Mouse (Mus musculus) lung, embryonic 16.5 days (tissue): ENCODE results near the gene Acadsb. TPM values are rescaled to one million over a fixed set of nuclear protein-coding genes. Genes with fewer than 3 reads are reported as not detected.

Source experiments
- ATAC-seq: fragments of 200-750 bp; cut with Nextera tagmentation; 2 replicates; pipeline ENCODE4 v1.8.0; 2017; ENCODE audit warnings: low read depth, mild to moderate bottlenecking, moderate library complexity
- H3K27ac ChIP-seq: fragments of 300-500 bp; sonication (generic); 2 replicates; pipeline ENCODE4 v1.5.1; 2014; ENCODE audit warnings: mild to moderate bottlenecking, control low read depth, low read length
- H3K27me3 ChIP-seq: fragments of 300-500 bp; sonication (generic); 2 replicates; pipeline ENCODE4 v1.6.1; 2014; ENCODE audit warnings: low read depth, low read length, mixed read lengths; ENCODE audit not compliant: control insufficient read depth, insufficient read depth
- H3K36me3 ChIP-seq: fragments of 300-500 bp; sonication (generic); 2 replicates; pipeline ENCODE4 v1.6.1; 2014; ENCODE audit warnings: low read length; ENCODE audit not compliant: control insufficient read depth, insufficient read depth
- H3K4me1 ChIP-seq: fragments of 300-500 bp; sonication (generic); replicated peaks from 2 replicates; pipeline ENCODE4 v1.6.1; 2014; ENCODE audit warnings: low read length, mixed read lengths; ENCODE audit not compliant: control insufficient read depth, insufficient read depth
- H3K4me2 ChIP-seq: fragments of 300-500 bp; sonication (generic); 2 replicates; pipeline ENCODE4 v1.6.1; 2014; ENCODE audit warnings: low read depth, low read length, control low read depth
- H3K4me3 ChIP-seq: fragments of 300-500 bp; sonication (generic); 2 replicates; pipeline ENCODE4 v1.5.1; 2014; ENCODE audit warnings: mild to moderate bottlenecking, low read length, control low read depth
- H3K9ac ChIP-seq: fragments of 300-500 bp; sonication (generic); 2 replicates; pipeline ENCODE4 v1.6.1; 2014; ENCODE audit warnings: low read length, control low read depth
- H3K9me3 ChIP-seq: fragments of 300-500 bp; sonication (generic); 2 replicates; pipeline ENCODE4 v1.6.1; 2016; ENCODE audit warnings: low read length; ENCODE audit not compliant: control insufficient read depth
- WGBS: fragments of 180-500 bp; shearing (Covaris S2); extraction: QIAGEN DNeasy Blood & Tissue Kit; methylation state at CpG from one replicate; pipeline ENCODE4 v1.1.7; 2014; 5-methylcytosine and 5-hydroxymethylcytosine counted together
- polyA plus RNA-seq: library from polyadenylated mRNA; unstranded; fragments of >200 nt; fragmentation: Nextera tagmentation; extraction: Ambion mirVana; gene quantifications from 2 replicates; pipeline ENCODE4 v1.2.1, GENCODE M21; 2015

The Acadsb gene
- polyA plus RNA-seq, 1 experiment from 2014 or later, result 207 TPM

DNA sequence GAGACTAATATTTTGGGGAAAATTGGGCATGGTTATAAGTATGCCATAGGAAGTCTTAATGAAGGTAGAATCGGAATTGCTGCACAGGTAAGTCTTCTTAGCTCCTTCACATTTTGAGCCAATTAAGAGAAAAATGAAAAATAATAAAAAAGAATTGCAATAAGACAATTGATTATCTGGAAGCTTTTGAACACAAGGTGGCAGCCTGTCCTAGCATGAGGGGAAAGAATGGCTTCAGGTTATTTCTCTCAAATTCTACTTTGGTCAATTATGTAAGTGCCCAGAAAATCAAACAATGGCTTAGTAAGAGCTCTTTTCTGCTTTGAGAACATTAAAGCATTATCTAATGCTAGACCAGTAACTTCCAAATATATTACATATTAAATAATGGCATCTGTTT, 23.9 kb downstream of the Acadsb start:
- WGBS, result 84% methylated on average over 1 of the region's 1 CpGs
- peaks cover 25% of the 10 kb centered on the region for H3K36me3 ChIP-seq

DNA sequence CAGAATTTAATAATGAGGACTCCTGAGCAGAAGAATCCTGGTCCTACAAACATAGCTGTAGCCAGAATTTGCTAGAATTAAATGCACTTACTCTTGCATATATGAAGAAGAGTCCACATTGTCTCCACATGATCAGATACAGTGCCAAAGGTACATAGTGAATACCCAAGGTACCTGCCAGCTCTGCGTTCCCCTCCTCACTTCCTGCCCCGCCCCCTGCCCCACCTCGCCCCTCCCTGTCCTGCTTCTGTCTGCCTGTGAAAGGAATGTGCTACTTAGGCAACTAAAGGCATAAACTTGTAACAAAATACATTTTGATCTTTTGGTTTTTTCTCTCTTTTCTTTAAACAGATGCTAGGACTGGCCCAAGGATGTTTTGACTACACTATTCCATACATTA, 26.6 kb downstream of the Acadsb start:
- H3K4me3 ChIP-seq, result no peak overlapping the region
- H3K9me3 ChIP-seq, result no peaks in the 10 kb centered on the region
- 49% methylated on average over 3 of the region's 3 CpGs for WGBS

More for the DNA sequence above, 23.9 kb downstream of the Acadsb start:
- no peaks in the 10 kb centered on the region for H3K9me3 ChIP-seq
- H3K4me3 ChIP-seq, result no peak overlapping the region
- H3K27me3 ChIP-seq, result no peaks in the 10 kb centered on the region
- no peak overlapping the region for H3K9ac ChIP-seq
- H3K4me2 ChIP-seq, result no peak overlapping the region
- H3K27ac ChIP-seq, result no peak overlapping the region
- no peak for ATAC-seq
- no peaks in the 10 kb centered on the region for H3K4me1 ChIP-seq

DNA sequence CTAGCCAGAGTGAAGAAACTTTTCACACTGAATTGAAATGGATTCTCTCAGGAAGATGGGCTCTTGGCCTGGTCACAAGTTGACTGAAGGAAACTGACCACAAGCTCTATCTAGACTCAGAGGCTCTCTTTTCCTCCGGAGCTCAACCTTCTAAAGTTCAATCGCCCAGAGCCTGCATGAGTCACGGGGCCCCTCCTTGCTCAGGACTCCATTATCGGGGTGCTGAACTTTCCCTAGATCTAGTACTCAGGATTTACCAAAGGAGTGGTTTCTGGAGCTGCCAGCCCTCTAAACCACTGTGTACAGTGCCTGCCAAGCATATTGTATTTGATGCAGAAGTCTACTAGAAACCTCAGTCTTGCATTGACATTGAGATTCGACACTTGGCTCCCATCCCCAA, 46.3 kb downstream of the Acadsb start:
- Histone ChIP-seq H3K27ac (no peak overlapping the region), H3K4me1 (no peaks in the 10 kb centered on the region)
- WGBS, result 84% methylated on average over 5 of the region's 5 CpGs

More for the DNA sequence above, 26.6 kb downstream of the Acadsb start:
- no peak overlapping the region for H3K27ac ChIP-seq
- H3K27me3 ChIP-seq, result no peaks in the 10 kb centered on the region
- no peak for ATAC-seq
- H3K4me2 ChIP-seq, result no peak overlapping the region
- H3K9ac ChIP-seq, result no peak overlapping the region
- no peaks in the 10 kb centered on the region for H3K4me1 ChIP-seq
- peaks cover 13% of the 10 kb centered on the region for H3K36me3 ChIP-seq

DNA sequence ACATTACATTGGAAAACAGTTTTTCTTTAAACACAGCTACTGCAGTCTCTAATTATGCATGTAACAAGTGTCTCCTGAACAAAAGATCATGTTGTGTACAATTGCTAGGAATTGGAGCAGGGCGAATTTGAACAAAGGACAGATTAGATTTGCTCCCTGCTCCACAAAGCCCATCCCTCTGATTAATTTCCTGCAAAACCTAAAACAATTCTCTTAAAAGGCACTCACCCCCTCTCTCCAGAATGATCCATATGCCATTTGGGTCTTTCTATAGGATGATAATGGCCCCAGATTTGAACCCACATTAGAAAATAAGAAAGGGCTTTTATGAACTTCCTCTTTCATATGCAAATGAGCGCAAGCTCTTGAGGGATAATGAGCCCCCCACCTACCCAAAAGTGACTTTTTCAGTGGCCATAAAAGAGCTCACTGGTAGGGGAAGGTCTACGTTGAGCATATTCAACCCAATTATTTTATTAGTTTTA, 54.8 kb downstream of the Acadsb start:
- Histone ChIP-seq H3K4me2 (no peak overlapping the region), H3K27me3 (no peaks in the 10 kb centered on the region), H3K27ac (no peak overlapping the region), H3K9ac (no peak overlapping the region), H3K9me3 (no peaks in the 10 kb centered on the region), H3K36me3 (no peaks in the 10 kb centered on the region), H3K4me3 (no peak overlapping the region), H3K4me1 (no peaks in the 10 kb centered on the region)
- WGBS, result 73% methylated on average over 3 of the region's 3 CpGs
- no peak for ATAC-seq

More for the DNA sequence above, 46.3 kb downstream of the Acadsb start:
- H3K9me3 ChIP-seq, result no peaks in the 10 kb centered on the region
- no peaks in the 10 kb centered on the region for H3K36me3 ChIP-seq
- no peak overlapping the region for H3K4me3 ChIP-seq
- no peak overlapping the region for H3K4me2 ChIP-seq
- no peak for ATAC-seq
- no peak overlapping the region for H3K9ac ChIP-seq
- H3K27me3 ChIP-seq, result no peaks in the 10 kb centered on the region

DNA sequence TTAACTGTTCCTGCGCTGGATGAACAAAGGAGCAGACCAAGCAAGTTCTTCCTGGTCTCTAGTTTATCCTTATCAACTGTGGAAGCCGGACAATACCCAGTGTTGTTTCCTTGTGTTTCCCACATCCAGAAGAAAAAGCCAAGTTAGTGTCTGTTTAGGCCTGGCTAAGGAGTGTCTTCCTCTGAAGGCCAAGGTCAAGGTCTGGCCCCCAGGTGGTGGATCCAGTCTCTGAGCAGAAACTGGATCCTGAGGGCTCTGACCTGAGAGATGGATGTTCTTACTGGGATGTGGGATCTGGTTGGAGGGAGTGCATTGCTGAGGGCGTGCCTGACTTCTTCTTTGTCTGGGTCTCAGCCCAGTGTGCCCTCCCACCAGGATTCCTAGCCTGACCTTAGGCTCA, 55.3 kb downstream of the Acadsb start:
- Histone ChIP-seq H3K36me3 (no peaks in the 10 kb centered on the region), H3K27me3 (no peaks in the 10 kb centered on the region), H3K4me3 (no peak overlapping the region), H3K9ac (no peak overlapping the region), H3K9me3 (no peaks in the 10 kb centered on the region), H3K27ac (no peak overlapping the region), H3K4me2 (no peak overlapping the region), H3K4me1 (no peaks in the 10 kb centered on the region)
- ATAC-seq, result no peak
- WGBS, result 57% methylated on average over 3 of the region's 3 CpGs

DNA sequence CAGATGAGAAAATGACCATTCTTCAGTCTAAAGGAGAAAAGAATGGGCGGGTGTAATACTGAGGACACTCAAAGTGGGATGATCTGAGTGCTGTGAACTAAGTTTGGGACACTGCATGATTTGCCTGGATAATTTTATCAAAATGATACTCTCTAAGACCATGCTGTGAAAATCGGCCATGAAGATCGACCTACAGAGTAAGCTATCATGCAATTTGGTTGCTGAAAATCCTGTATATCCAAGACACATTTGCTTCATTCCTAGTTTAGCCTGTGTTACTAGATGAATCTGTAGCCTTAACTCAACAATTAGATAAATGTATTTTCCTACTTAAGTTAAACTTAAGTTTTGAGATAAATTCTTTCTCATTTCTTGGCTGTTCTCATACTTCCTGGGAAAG, 56.9 kb downstream of the Acadsb start:
- Histone ChIP-seq H3K4me3 (no peak overlapping the region), H3K9ac (no peak overlapping the region), H3K36me3 (no peaks in the 10 kb centered on the region), H3K4me2 (no peak overlapping the region), H3K27me3 (no peaks in the 10 kb centered on the region), H3K4me1 (no peaks in the 10 kb centered on the region), H3K9me3 (no peaks in the 10 kb centered on the region), H3K27ac (no peak overlapping the region)
- WGBS, result 70% methylated on average over 3 of the region's 3 CpGs
- ATAC-seq, result no peak

DNA sequence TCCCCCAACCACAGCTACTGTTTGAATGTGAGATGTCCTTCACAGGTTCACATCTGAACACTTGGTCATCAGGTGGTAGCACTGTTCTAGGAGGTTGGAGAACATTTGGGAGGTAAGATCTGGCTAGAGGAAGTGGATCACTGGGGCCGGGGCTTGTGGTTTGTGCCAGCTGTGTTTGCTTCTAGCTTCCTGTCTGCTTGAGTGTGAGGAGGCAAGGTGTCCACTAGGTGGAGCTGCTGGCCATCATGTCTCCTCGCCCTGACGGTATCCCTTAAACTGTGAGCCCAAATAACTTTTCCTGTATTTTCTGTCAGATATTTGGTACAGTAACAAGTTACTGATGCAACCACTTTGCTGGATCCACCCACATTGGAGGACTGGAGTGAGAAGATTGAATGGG, 59.1 kb downstream of the Acadsb start:
- no peak overlapping the region for H3K4me2 ChIP-seq
- no peak overlapping the region for H3K9ac ChIP-seq
- WGBS, result 72% methylated on average over 3 of the region's 3 CpGs
- no peaks in the 10 kb centered on the region for H3K4me1 ChIP-seq
- H3K27ac ChIP-seq, result no peak overlapping the region
- ATAC-seq, result no peak
- H3K27me3 ChIP-seq, result no peaks in the 10 kb centered on the region
- no peak overlapping the region for H3K4me3 ChIP-seq
- H3K9me3 ChIP-seq, result no peaks in the 10 kb centered on the region
- H3K36me3 ChIP-seq, result no peaks in the 10 kb centered on the region

DNA sequence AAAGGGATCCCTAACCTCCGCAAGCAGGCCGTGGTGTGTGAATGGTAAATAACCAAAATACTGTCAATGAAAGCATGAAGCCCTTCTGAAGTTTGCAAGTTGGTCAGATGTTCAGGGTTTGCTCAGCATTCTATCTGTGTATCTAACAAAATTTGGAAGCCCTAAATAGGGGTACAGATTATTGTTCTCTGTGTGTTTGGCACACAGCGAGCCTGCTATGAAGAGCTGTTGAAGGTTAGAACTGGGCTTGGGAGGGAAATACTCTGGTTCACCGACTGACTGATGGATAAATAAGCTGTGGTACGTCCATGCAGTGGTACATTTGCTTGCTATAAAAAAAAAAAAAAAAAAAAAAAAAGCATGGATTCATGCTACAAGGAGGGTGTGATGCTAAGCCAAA, 61.1 kb downstream of the Acadsb start:
- H3K4me2 ChIP-seq, result no peak overlapping the region
- H3K4me1 ChIP-seq, result no peaks in the 10 kb centered on the region
- no peaks in the 10 kb centered on the region for H3K27me3 ChIP-seq
- H3K36me3 ChIP-seq, result no peaks in the 10 kb centered on the region
- H3K9ac ChIP-seq, result no peak overlapping the region
- no peaks in the 10 kb centered on the region for H3K9me3 ChIP-seq
- 77% methylated on average over 5 of the region's 5 CpGs for WGBS
- no peak for ATAC-seq
- no peak overlapping the region for H3K4me3 ChIP-seq
- no peak overlapping the region for H3K27ac ChIP-seq

DNA sequence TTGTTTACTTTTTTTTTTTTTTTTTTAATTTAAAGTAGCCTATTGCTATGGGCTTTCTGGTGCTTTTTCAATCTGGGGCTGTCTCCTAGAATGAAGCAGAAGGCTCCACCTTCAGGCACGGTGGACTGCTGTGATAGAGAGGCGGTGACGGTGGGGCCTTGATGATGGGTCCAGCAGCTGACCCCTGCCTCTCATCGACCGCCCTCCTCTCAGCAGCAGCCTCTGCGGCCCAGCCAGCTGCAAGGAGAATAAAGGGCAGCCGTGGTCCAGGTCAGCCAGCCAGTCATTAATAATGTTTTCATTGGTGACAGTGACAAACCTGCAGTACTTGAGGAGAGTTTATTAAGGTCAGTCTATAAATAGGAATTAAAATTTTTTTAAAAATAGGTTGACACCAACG, 66.7 kb downstream of the Acadsb start:
- Histone ChIP-seq H3K4me2 (no peak overlapping the region), H3K4me3 (no peak overlapping the region), H3K4me1 (no peaks in the 10 kb centered on the region), H3K27me3 (no peaks in the 10 kb centered on the region), H3K9ac (no peak overlapping the region), H3K36me3 (no peaks in the 10 kb centered on the region), H3K9me3 (no peaks in the 10 kb centered on the region), H3K27ac (no peak overlapping the region)
- no peak for ATAC-seq
- 15% methylated on average over 8 of the region's 8 CpGs for WGBS

DNA sequence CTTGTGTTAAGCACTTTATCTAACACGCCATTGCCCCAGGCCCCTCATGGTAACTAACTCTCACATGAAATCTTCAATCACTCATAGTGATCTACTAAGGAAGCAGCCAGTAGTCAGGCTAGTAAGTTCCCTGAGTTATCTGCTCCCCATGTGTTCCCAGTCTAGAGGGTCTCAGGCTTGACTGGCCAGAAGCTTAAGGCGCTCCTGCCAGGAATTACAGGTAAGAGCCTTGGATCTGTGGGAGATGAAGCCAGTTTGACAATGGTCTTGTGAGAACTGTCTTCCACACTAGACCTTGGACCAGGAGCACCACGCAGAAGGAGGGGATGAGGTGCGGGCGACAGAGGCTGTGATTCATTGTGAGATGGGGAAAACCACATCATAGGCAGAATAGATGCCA, 68.0 kb downstream of the Acadsb start:
- Histone ChIP-seq H3K4me2 (no peak overlapping the region), H3K4me3 (no peak overlapping the region), H3K27ac (no peak overlapping the region), H3K27me3 (no peaks in the 10 kb centered on the region), H3K36me3 (no peaks in the 10 kb centered on the region), H3K9ac (no peak overlapping the region), H3K4me1 (no peaks in the 10 kb centered on the region), H3K9me3 (no peaks in the 10 kb centered on the region)
- no peak for ATAC-seq
- WGBS, result 87% methylated on average over 5 of the region's 5 CpGs
